Mouse (Mus musculus) neutrophil, adult 83 days (primary cell): ENCODE measurements around the gene Pcgf5. TPM values are rescaled to one million over a fixed set of nuclear protein-coding genes. Genes with fewer than 3 reads are reported as not detected.

Experiments used
- total RNA-seq, 2 experiments: library from RNA; stranded (reverse); gene quantifications; one replicate each; pipeline ENCODE4 v1.2.4; 2023

Pcgf5 gene
- 10 to 100 TPM; 24.9 to 34.8 TPM for total RNA-seq

DNA sequence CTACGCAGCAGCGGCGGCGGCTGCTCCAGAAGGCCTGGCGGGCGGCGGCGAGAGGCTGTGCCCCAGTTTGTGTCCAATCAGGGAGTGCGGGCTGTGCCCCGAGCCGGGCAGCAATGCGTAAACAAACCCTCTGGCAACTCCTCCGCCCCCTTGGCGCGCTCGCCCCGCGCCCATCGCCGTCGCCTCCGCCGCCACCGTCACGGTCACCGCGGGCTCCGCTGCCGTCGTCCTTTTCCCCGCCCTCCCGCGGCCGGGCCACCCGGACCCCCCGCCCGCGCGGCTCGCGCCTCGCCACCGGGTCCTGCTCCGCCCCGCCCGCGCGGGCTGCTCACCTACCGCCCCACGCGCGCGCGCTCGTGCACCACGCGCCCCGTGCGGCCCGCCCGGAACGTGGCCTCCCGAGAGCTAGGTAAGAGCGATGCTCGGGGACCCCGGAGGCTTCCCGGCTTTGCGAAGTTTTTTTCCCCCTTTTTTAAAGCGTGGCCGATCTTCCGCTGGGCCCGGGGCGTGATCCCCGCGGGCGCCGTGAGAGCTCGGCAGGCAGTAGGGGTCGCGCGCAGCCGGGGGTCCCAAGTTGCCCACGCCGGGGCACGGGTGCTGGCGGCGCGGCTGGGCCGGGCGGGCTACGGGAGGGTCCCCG is at the start of gene Pcgf5:
TSS of gene Pcgf5 (plus strand) at position 149 of the 640 bp plus-strand sequence.

Other genes starting within 250 kb of the Pcgf5 start
- not detected for gene Ankrd1, start 228.2 kb upstream of the Pcgf5 start, total RNA-seq
- gene Hectd2, start 206.3 kb downstream of the Pcgf5 start, total RNA-seq, result under 1 TPM; 0.22 to 0.40 TPM